Mouse (Mus musculus) MEL (cell line): Measurements from ENCODE around the gene Fam19a1. TPM values are rescaled to one million over a fixed set of nuclear protein-coding genes. Genes with fewer than 3 reads are reported as not detected.

Experiments
- DNase-seq: peaks from one replicate; pipeline ENCODE4 v3.0.0; 2011; ENCODE audit warnings: low read depth, low spot score
- H3K27ac ChIP-seq: 2 replicates; pipeline ENCODE4 v1.5.1; 2012; ENCODE audit warnings: low read depth, mild to moderate bottlenecking, control low read depth, low read length, moderate library complexity; ENCODE audit not compliant: control insufficient read depth
- H3K27me3 ChIP-seq, 2 experiments: fragments of 150-350 bp in 1 of 2; sonication (generic) in 1 of 2; 2 replicates each; pipeline ENCODE4 v1.6.1; 2012; ENCODE audit warnings: low read length in 2 of 2, mild to moderate bottlenecking in 2 of 2, improper control_type of control experiment in 1 of 2, moderate library complexity in 1 of 2; ENCODE audit not compliant: insufficient read depth in 2 of 2, control insufficient read depth in 1 of 2
- H3K36me3 ChIP-seq, 2 experiments: 2 replicates each; pipeline ENCODE4 v1.6.1; 2012 to 2014; ENCODE audit warnings: low read length in 2 of 2, improper control_type of control experiment in 1 of 2, inconsistent platforms in 1 of 2, mild to moderate bottlenecking in 1 of 2; ENCODE audit not compliant: insufficient read depth in 2 of 2, control insufficient read depth in 1 of 2
- H3K4me1 ChIP-seq, 2 experiments: fragments of 150-350 bp in 1 of 2; sonication (generic) in 1 of 2; 2 replicates each; pipeline ENCODE4 v1.6.1; 2012; ENCODE audit warnings: low read length in 2 of 2, improper control_type of control experiment in 1 of 2, mild to moderate bottlenecking in 1 of 2; ENCODE audit not compliant: insufficient read depth in 2 of 2, control insufficient read depth in 1 of 2
- H3K4me3 ChIP-seq, 2 experiments: fragments of 150-350 bp in 1 of 2; sonication (generic) in 1 of 2; 2 replicates each; pipeline ENCODE4 v1.5.1; 2012; ENCODE audit warnings: low read depth in 2 of 2, low read length in 2 of 2, mild to moderate bottlenecking in 2 of 2, moderate library complexity in 2 of 2, control low read depth in 1 of 2, improper control_type of control experiment in 1 of 2; ENCODE audit not compliant: control insufficient read depth in 1 of 2, insufficient read depth in 1 of 2
- H3K79me2 ChIP-seq: 2 replicates; pipeline ENCODE4 v1.6.1; 2012; ENCODE audit warnings: mild to moderate bottlenecking, low read length, moderate library complexity; ENCODE audit not compliant: control insufficient read depth, poor library complexity, insufficient read depth
- H3K9ac ChIP-seq: 2 replicates; pipeline ENCODE4 v1.6.1; 2012; ENCODE audit warnings: low read depth, mild to moderate bottlenecking, control low read depth, low read length, moderate library complexity; ENCODE audit not compliant: control insufficient read depth, poor library complexity, severe bottlenecking
- H3K9me3 ChIP-seq: fragments of 150-350 bp; sonication (generic); replicated peaks from 2 replicates; pipeline ENCODE4 v1.6.1; 2012; ENCODE audit warnings: mild to moderate bottlenecking, low read length, improper control_type of control experiment, moderate library complexity; ENCODE audit not compliant: insufficient read depth
- CHD1 ChIP-seq: IDR thresholded peaks from 2 replicates; pipeline ENCODE4 v1.6.1; 2012; ENCODE audit warnings: low read depth, mild to moderate bottlenecking, inconsistent platforms, low read length, improper control_type of control experiment
- CHD2 ChIP-seq: IDR thresholded peaks from 2 replicates; pipeline ENCODE4 v1.6.1; 2011; ENCODE audit warnings: low read length, improper control_type of control experiment
- CTCF ChIP-seq, 3 experiments: IDR thresholded peaks in 2 of 3; conservative IDR thresholded peaks in 1 of 3; 2 replicates each; pipeline ENCODE4 v1.5.1; 2011 to 2012; ENCODE audit warnings: low read length in 3 of 3, low read depth in 2 of 3, mild to moderate bottlenecking in 2 of 3, improper control_type of control experiment in 1 of 3, inconsistent platforms in 1 of 3, mixed read lengths in 1 of 3, moderate library complexity in 1 of 3; ENCODE audit not compliant: control insufficient read depth in 1 of 3, insufficient read depth in 1 of 3, poor library complexity in 1 of 3, severe bottlenecking in 1 of 3
- E2F4 ChIP-seq: IDR thresholded peaks from 2 replicates; pipeline ENCODE4 v1.6.1; 2011; ENCODE audit warnings: low read depth, low read length, improper control_type of control experiment, borderline replicate concordance
- ELF1 ChIP-seq: IDR thresholded peaks from 2 replicates; pipeline ENCODE4 v1.6.1; 2014; ENCODE audit warnings: low read depth, mild to moderate bottlenecking, inconsistent platforms, low read length, improper control_type of control experiment, moderate library complexity
- ETS1 ChIP-seq: IDR thresholded peaks from 2 replicates; pipeline ENCODE4 v1.6.1; 2012; ENCODE audit warnings: low read depth, mild to moderate bottlenecking, inconsistent platforms, low read length, improper control_type of control experiment, moderate library complexity
- HCFC1 ChIP-seq: IDR thresholded peaks from 2 replicates; pipeline ENCODE4 v1.6.1; 2012; ENCODE audit warnings: low read depth, mild to moderate bottlenecking, inconsistent platforms, low read length, improper control_type of control experiment, moderate library complexity
- JUND ChIP-seq: IDR thresholded peaks from 2 replicates; pipeline ENCODE4 v1.6.1; 2011; ENCODE audit warnings: low read depth, mild to moderate bottlenecking, improper control_type of control experiment, low read length
- MAFK ChIP-seq: IDR thresholded peaks from 2 replicates; pipeline ENCODE4 v1.6.1; 2011; ENCODE audit warnings: low read depth, mild to moderate bottlenecking, low read length, improper control_type of control experiment, borderline replicate concordance
- MAX ChIP-seq: IDR thresholded peaks from 2 replicates; pipeline ENCODE4 v1.6.1; 2011; ENCODE audit warnings: low read length, improper control_type of control experiment
- MAZ ChIP-seq: IDR thresholded peaks from 2 replicates; pipeline ENCODE4 v1.6.1; 2012; ENCODE audit warnings: low read depth, mild to moderate bottlenecking, inconsistent platforms, low read length, improper control_type of control experiment
- MEF2A ChIP-seq: IDR thresholded peaks from 2 replicates; pipeline ENCODE4 v1.6.1; 2014; ENCODE audit warnings: low read depth, mild to moderate bottlenecking, inconsistent platforms, low read length, improper control_type of control experiment; ENCODE audit not compliant: poor library complexity, insufficient replicate concordance, severe bottlenecking; ENCODE audit errors: extremely low read depth
- MXI1 ChIP-seq: IDR thresholded peaks from 2 replicates; pipeline ENCODE4 v1.6.1; 2011; ENCODE audit warnings: mild to moderate bottlenecking, low read depth, low read length, improper control_type of control experiment
- POLR2A ChIP-seq, 2 experiments: IDR thresholded peaks; 2 replicates each; pipeline ENCODE4 v1.6.1; 2011 to 2012; ENCODE audit warnings: low read length in 2 of 2, mild to moderate bottlenecking in 2 of 2, control low read depth in 1 of 2, improper control_type of control experiment in 1 of 2, low read depth in 1 of 2, moderate library complexity in 1 of 2; ENCODE audit not compliant: control insufficient read depth in 1 of 2, insufficient read depth in 1 of 2, poor library complexity in 1 of 2
- POLR2AphosphoS5 ChIP-seq: IDR thresholded peaks from 2 replicates; pipeline ENCODE4 v1.6.1; 2012; ENCODE audit warnings: low read depth, borderline replicate concordance, mild to moderate bottlenecking, inconsistent platforms, low read length, moderate library complexity, mixed read lengths
- RCOR1 ChIP-seq: IDR thresholded peaks from 2 replicates; pipeline ENCODE4 v1.6.1; 2012; ENCODE audit warnings: low read depth, mild to moderate bottlenecking, inconsistent platforms, low read length, improper control_type of control experiment
- TBP ChIP-seq: IDR thresholded peaks from 2 replicates; pipeline ENCODE4 v1.8.0; 2011; ENCODE audit warnings: low read depth, low read length, improper control_type of control experiment
- UBTF ChIP-seq: IDR thresholded peaks from 2 replicates; pipeline ENCODE4 v1.6.1; 2012; ENCODE audit warnings: low read depth, mild to moderate bottlenecking, inconsistent platforms, low read length, improper control_type of control experiment, moderate library complexity, borderline replicate concordance; ENCODE audit not compliant: insufficient read depth
- ZKSCAN1 ChIP-seq: IDR thresholded peaks from 2 replicates; pipeline ENCODE4 v1.6.1; 2012; ENCODE audit warnings: low read depth, mild to moderate bottlenecking, inconsistent platforms, low read length, improper control_type of control experiment, moderate library complexity
- polyA plus RNA-seq, 2 experiments: library from polyadenylated mRNA; stranded (reverse) in 1 of 2; unstranded in 1 of 2; fragments of >175 nt in 1 of 2; fragments of >200 nt in 1 of 2; gene quantifications; 2 replicates each; pipeline versions ENCODE4 v1.2.1 to v1.2.4; 2012; ENCODE audit warnings: low replicate concordance in 2 of 2, low read depth in 1 of 2; ENCODE audit not compliant: insufficient read length in 2 of 2, insufficient read depth in 1 of 2, missing spikeins in 1 of 2
- total RNA-seq: library from RNA; depleted of rRNA; stranded (reverse); fragments of 300-350 nt; gene quantifications from 2 replicates; pipeline ENCODE4 v1.2.3, GENCODE M21; 2012

The Fam19a1 gene
- total and polyA plus RNA-seq, 3 experiments = not detected

GRCm38 (mm10) chr6:96624196-96624595, 511.2 kb downstream of the Fam19a1 start:
- TF ChIP-seq JUND (no peak), HCFC1 (no peak), POLR2A (IDR thresholded peaks at IDR 0.05; ENCODE audit: control insufficient read depth in 1 of 2, insufficient read depth in 1 of 2, low read depth in 1 of 2, low read length in 2 of 2, poor library complexity in 1 of 2) (no peak), ETS1 (no peak), CHD1 (no peak), MAX (no peak), MAFK (no peak)
- TF ChIP-seq, all 39 proteins: peak for 0
- no peak overlapping the region for H3K4me3 ChIP-seq
- DNase-seq = no peak
- H3K9ac ChIP-seq = no peak overlapping the region
- H3K9me3 ChIP-seq = no peaks in the 10 kb centered on the region
- H3K4me1 ChIP-seq = no peaks in the 10 kb centered on the region
- no peaks in the 10 kb centered on the region for H3K27me3 ChIP-seq
- no peaks in the 10 kb centered on the region for H3K79me2 ChIP-seq
- H3K36me3 ChIP-seq = no peaks in the 10 kb centered on the region
- no peak overlapping the region for H3K27ac ChIP-seq

- no peak overlapping the region for H3K4me3 ChIP-seq
- H3K4me1 ChIP-seq = no peaks in the 10 kb centered on the region
- no peaks in the 10 kb centered on the region for H3K27me3 ChIP-seq
- DNase-seq = no peak
- no peak for TF ChIP-seq UBTF
- TF ChIP-seq MXI1 = no peak
- TF ChIP-seq MAFK = no peak
- H3K9ac ChIP-seq = no peak overlapping the region
- H3K9me3 ChIP-seq = no peaks in the 10 kb centered on the region
- no peaks in the 10 kb centered on the region for H3K79me2 ChIP-seq
- no peak overlapping the region for H3K27ac ChIP-seq
- no peaks in the 10 kb centered on the region for H3K36me3 ChIP-seq
Observed at GRCm38 (mm10) chr6:96631518-96631917, 518.6 kb downstream of the Fam19a1 start.

- H3K79me2 ChIP-seq = no peaks in the 10 kb centered on the region
- TF ChIP-seq CHD1 (no peak), RCOR1 (no peak), POLR2AphosphoS5 (no peak), MAZ (no peak), ELF1 (no peak), UBTF (no peak), MEF2A (no peak), CTCF (IDR thresholded peaks at IDR 0.05 in 2 of 3, conservative IDR thresholded peaks at IDR 0.05 in 1 of 3; ENCODE audit: control insufficient read depth in 1 of 3, insufficient read depth in 1 of 3, low read depth in 2 of 3, low read length in 3 of 3, poor library complexity in 1 of 3, severe bottlenecking in 1 of 3) (no peak), TBP (no peak), E2F4 (no peak), POLR2A (IDR thresholded peaks at IDR 0.05; ENCODE audit: control insufficient read depth in 1 of 2, insufficient read depth in 1 of 2, low read depth in 1 of 2, low read length in 2 of 2, poor library complexity in 1 of 2) (no peak), ZKSCAN1 (no peak), CHD2 (no peak), MAFK (no peak), HCFC1 (no peak)
- TF ChIP-seq, all 39 proteins: peak for 0
- no peaks in the 10 kb centered on the region for H3K27me3 ChIP-seq
- no peaks in the 10 kb centered on the region for H3K9me3 ChIP-seq
- no peak overlapping the region for H3K4me3 ChIP-seq
- no peaks in the 10 kb centered on the region for H3K4me1 ChIP-seq
- no peak overlapping the region for H3K27ac ChIP-seq
- H3K36me3 ChIP-seq = no peaks in the 10 kb centered on the region
- no peak overlapping the region for H3K9ac ChIP-seq
- no peak for DNase-seq
Observed at GRCm38 (mm10) chr6:96632243-96632642, 519.3 kb downstream of the Fam19a1 start.
